Mouse (Mus musculus) adrenal gland, postnatal 36 days (tissue): ENCODE data around the gene Mpst. TPM values are rescaled to one million over a fixed set of nuclear protein-coding genes. Genes with fewer than 3 reads are reported as not detected.

Experiments
- total RNA-seq, 2 experiments: library from RNA; stranded (reverse); gene quantifications; 2 replicates each; pipeline ENCODE4 v1.2.3; 2021

Mpst gene
- total RNA-seq, 2 experiments from 2014 or later, result 38.8 to 57.7 TPM

Other genes starting within 250 kb of the Mpst start
- 10 to 100 TPM; 16.0 to 18.8 TPM for gene Ift27, start 232.3 kb upstream of the Mpst start, total RNA-seq
- gene Pvalb, start 200.0 kb upstream of the Mpst start, total RNA-seq, result not detected
- gene Ncf4, start 161.6 kb upstream of the Mpst start, total RNA-seq, result 1 to 10 TPM; 1.9 to 2.3 TPM
- gene Csf2rb2, start 100.7 kb upstream of the Mpst start, total RNA-seq, result under 1 TPM; 0.36 to 0.93 TPM
- 1 to 10 TPM; 2.7 to 5.9 TPM for gene Csf2rb, start 80.7 kb upstream of the Mpst start, total RNA-seq
- not detected for gene Tex33, start 10.5 kb upstream of the Mpst start, total RNA-seq
- gene Tst, start 509 bp upstream of the Mpst start, total RNA-seq, result 100 to 1,000 TPM; 276 to 330 TPM
- 10 to 100 TPM; 78.2 to 96.3 TPM for gene Kctd17, start 22.1 kb downstream of the Mpst start, total RNA-seq
- gene Tmprss6, start 62.2 kb downstream of the Mpst start, total RNA-seq, result 1 to 10 TPM; 1.2 to 2.3 TPM
- 1 to 10 TPM in 1 of 2 experiments, under 1 TPM in 1; 0.76 to 1.4 TPM for gene Il2rb, start 88.9 kb downstream of the Mpst start, total RNA-seq
- gene C1qtnf6, start 125.0 kb downstream of the Mpst start, total RNA-seq, result 10 to 100 TPM; 38.1 to 40.7 TPM
- gene Sstr3, start 138.3 kb downstream of the Mpst start, total RNA-seq, result under 1 TPM; 0.30 to 0.70 TPM
- gene Rac2, start 166.4 kb downstream of the Mpst start, total RNA-seq, result 1 to 10 TPM; 3.3 to 3.7 TPM
- 10 to 100 TPM in 1 of 2 experiments, 1 to 10 TPM in 1; 6.8 to 10.2 TPM for gene Cyth4, start 190.6 kb downstream of the Mpst start, total RNA-seq